Mouse (Mus musculus) liver, postnatal 0 days (tissue): ENCODE measurements at regions not wholly inside any gene's neighbourhood (a gene's known extent, or its start where the extent isn't known, plus 50 kb on each side); places are given as distances from the start of the nearest gene placed in this dataset.

Experiments used
- CTCF ChIP-seq: sonication (generic); IDR thresholded peaks from 2 replicates; pipeline ENCODE4 v1.5.1; 2016; ENCODE audit warnings: antibody characterized with exemption, low read depth
- EP300 ChIP-seq: IDR thresholded peaks from 2 replicates; pipeline ENCODE4 v1.6.1; 2016; ENCODE audit warnings: antibody characterized with exemption, low read depth, mild to moderate bottlenecking

GRCm38 (mm10) chr9:100307765-100308164 is 178.8 kb downstream of the Il20rb start:
- TF ChIP-seq EP300 (no peak), CTCF (no peak)
